Mouse (Mus musculus): ENCODE measurements around the gene Aym1. TPM values are rescaled to one million over a fixed set of nuclear protein-coding genes. Genes with fewer than 3 reads are reported as not detected.

Aym1 gene
- polyA plus RNA-seq, 1 experiment from 2014 or later: not detected

- no peak overlapping the region for H3K27ac ChIP-seq (ENCODE audit: low read depth, low read length)
- H3K4me2 ChIP-seq (ENCODE audit: low read length): no peak overlapping the region
- no peak overlapping the region for H3K4me3 ChIP-seq (ENCODE audit: low read depth, low read length)
- ATAC-seq: no peak
- DNase-seq (ENCODE audit: low spot score): no peak
- no peak overlapping the region for H3K9ac ChIP-seq (ENCODE audit: low read length)
- H3K27me3 ChIP-seq (replicated peaks; ENCODE audit: control insufficient read depth, insufficient read depth, low read length): peaks cover 12% of the 10 kb centered on the region
- no peaks in the 10 kb centered on the region for H3K9me3 ChIP-seq (replicated peaks; ENCODE audit: control insufficient read depth, low read length)
- H3K4me1 ChIP-seq (ENCODE audit: control insufficient read depth, insufficient read depth, low read length): peaks cover 21% of the 10 kb centered on the region
- no peaks in the 10 kb centered on the region for H3K36me3 ChIP-seq (ENCODE audit: control insufficient read depth, insufficient read depth, low read length)
- WGBS: 13% methylated on average over 13 of the region's 13 CpGs
These were observed 8.5 kb upstream of the Aym1 start for GRCm38 (mm10) chr5:113348597-113348996.

- no peak for DNase-seq (ENCODE audit: low spot score)
- WGBS: 4% methylated on average over 7 of the region's 7 CpGs
- Histone ChIP-seq H3K9ac (ENCODE audit: low read length) (no peak overlapping the region), H3K27ac (ENCODE audit: low read depth, low read length) (no peak overlapping the region), H3K4me3 (ENCODE audit: low read depth, low read length) (no peak overlapping the region), H3K4me2 (ENCODE audit: low read length) (no peak overlapping the region), H3K9me3 (replicated peaks; ENCODE audit: control insufficient read depth, low read length) (no peaks in the 10 kb centered on the region), H3K4me1 (ENCODE audit: control insufficient read depth, insufficient read depth, low read length) (peaks cover 21% of the 10 kb centered on the region), H3K36me3 (ENCODE audit: control insufficient read depth, insufficient read depth, low read length) (no peaks in the 10 kb centered on the region), H3K27me3 (replicated peaks; ENCODE audit: control insufficient read depth, insufficient read depth, low read length) (peaks cover 12% of the 10 kb centered on the region)
- no peak for ATAC-seq
These were observed 7.9 kb upstream of the Aym1 start for GRCm38 (mm10) chr5:113349226-113349625.

- H3K36me3 ChIP-seq (ENCODE audit: control insufficient read depth, insufficient read depth, low read length): no peaks in the 10 kb centered on the region
- DNase-seq (ENCODE audit: low spot score) (peak; percentile 81), ATAC-seq (peak; percentile 41)
- no peak overlapping the region for H3K4me2 ChIP-seq (ENCODE audit: low read length)
- no peak overlapping the region for H3K27ac ChIP-seq (ENCODE audit: low read depth, low read length)
- no peak overlapping the region for H3K4me3 ChIP-seq (ENCODE audit: low read depth, low read length)
- H3K4me1 ChIP-seq (ENCODE audit: control insufficient read depth, insufficient read depth, low read length): peaks cover 21% of the 10 kb centered on the region
- H3K9me3 ChIP-seq (replicated peaks; ENCODE audit: control insufficient read depth, low read length): no peaks in the 10 kb centered on the region
- WGBS: 8% methylated on average over 7 of the region's 7 CpGs
- H3K27me3 ChIP-seq (replicated peaks; ENCODE audit: control insufficient read depth, insufficient read depth, low read length): peaks cover 12% of the 10 kb centered on the region
- no peak overlapping the region for H3K9ac ChIP-seq (ENCODE audit: low read length)
These were observed 7.3 kb upstream of the Aym1 start for GRCm38 (mm10) chr5:113349810-113350209.

GRCm38 (mm10) chr5:113351768-113352167, 5.3 kb upstream of the Aym1 start:
- H3K27ac ChIP-seq (ENCODE audit: low read depth, low read length): no peak overlapping the region
- H3K4me2 ChIP-seq (ENCODE audit: low read length): no peak overlapping the region
- no peak overlapping the region for H3K9ac ChIP-seq (ENCODE audit: low read length)
- DNase-seq (ENCODE audit: low spot score) (peak; percentile 68), ATAC-seq (0 out of 2 replicates have a peak, but pooled peaks have one; percentile 36)
- peaks cover 21% of the 10 kb centered on the region for H3K4me1 ChIP-seq (ENCODE audit: control insufficient read depth, insufficient read depth, low read length)
- no peaks in the 10 kb centered on the region for H3K36me3 ChIP-seq (ENCODE audit: control insufficient read depth, insufficient read depth, low read length)
- 41% methylated on average over 3 of the region's 3 CpGs for WGBS
- no peaks in the 10 kb centered on the region for H3K9me3 ChIP-seq (replicated peaks; ENCODE audit: control insufficient read depth, low read length)
- no peak overlapping the region for H3K4me3 ChIP-seq (ENCODE audit: low read depth, low read length)
- peaks cover 4% of the 10 kb centered on the region for H3K27me3 ChIP-seq (replicated peaks; ENCODE audit: control insufficient read depth, insufficient read depth, low read length)

GRCm38 (mm10) chr5:113352636-113353035, 4.5 kb upstream of the Aym1 start:
- DNase-seq (ENCODE audit: low spot score): no peak
- no peak overlapping the region for H3K4me2 ChIP-seq (ENCODE audit: low read length)
- peaks cover 27% of the 10 kb centered on the region for H3K4me1 ChIP-seq (ENCODE audit: control insufficient read depth, insufficient read depth, low read length)
- H3K4me3 ChIP-seq (ENCODE audit: low read depth, low read length): no peak overlapping the region
- WGBS: 59% methylated on average over 6 of the region's 6 CpGs
- H3K27ac ChIP-seq (ENCODE audit: low read depth, low read length): no peak overlapping the region
- ATAC-seq: no peak
- H3K36me3 ChIP-seq (ENCODE audit: control insufficient read depth, insufficient read depth, low read length): no peaks in the 10 kb centered on the region
- H3K27me3 ChIP-seq (replicated peaks; ENCODE audit: control insufficient read depth, insufficient read depth, low read length): peaks cover 4% of the 10 kb centered on the region; the same call in 1 of the 2 replicates
- H3K9ac ChIP-seq (ENCODE audit: low read length): no peak overlapping the region
- H3K9me3 ChIP-seq (replicated peaks; ENCODE audit: control insufficient read depth, low read length): no peaks in the 10 kb centered on the region

GRCm38 (mm10) chr5:113354311-113354710, 2.8 kb upstream of the Aym1 start:
- no peak overlapping the region for H3K4me2 ChIP-seq (ENCODE audit: low read length)
- no peak overlapping the region for H3K4me3 ChIP-seq (ENCODE audit: low read depth, low read length)
- WGBS: 61% methylated on average over 16 of the region's 16 CpGs
- ATAC-seq (no peak), DNase-seq (ENCODE audit: low spot score) (no peak)
- H3K27ac ChIP-seq (ENCODE audit: low read depth, low read length): no peak overlapping the region
- H3K36me3 ChIP-seq (ENCODE audit: control insufficient read depth, insufficient read depth, low read length): no peaks in the 10 kb centered on the region
- peaks cover 21% of the 10 kb centered on the region for H3K4me1 ChIP-seq (ENCODE audit: control insufficient read depth, insufficient read depth, low read length)
- no peak overlapping the region for H3K9ac ChIP-seq (ENCODE audit: low read length)
- H3K27me3 ChIP-seq (replicated peaks; ENCODE audit: control insufficient read depth, insufficient read depth, low read length): no peaks in the 10 kb centered on the region
- no peaks in the 10 kb centered on the region for H3K9me3 ChIP-seq (replicated peaks; ENCODE audit: control insufficient read depth, low read length)

- DNase-seq (ENCODE audit: low spot score): peak; percentile 68
- no peak for ATAC-seq
- Histone ChIP-seq H3K4me2 (ENCODE audit: low read length) (no peak overlapping the region), H3K4me3 (ENCODE audit: low read depth, low read length) (no peak overlapping the region), H3K9ac (ENCODE audit: low read length) (no peak overlapping the region), H3K9me3 (replicated peaks; ENCODE audit: control insufficient read depth, low read length) (no peaks in the 10 kb centered on the region), H3K36me3 (ENCODE audit: control insufficient read depth, insufficient read depth, low read length) (no peaks in the 10 kb centered on the region), H3K27me3 (replicated peaks; ENCODE audit: control insufficient read depth, insufficient read depth, low read length) (no peaks in the 10 kb centered on the region), H3K27ac (ENCODE audit: low read depth, low read length) (peak overlapping the region; percentile 23; the same call in 1 of the 2 replicates), H3K4me1 (ENCODE audit: control insufficient read depth, insufficient read depth, low read length) (peaks cover 7% of the 10 kb centered on the region)
- 45% methylated on average over 3 of the region's 3 CpGs for WGBS
These were observed 562 bp downstream of the Aym1 start for GRCm38 (mm10) chr5:113357656-113358055.

GRCm38 (mm10) chr5:113358833-113359232, 1.7 kb downstream of the Aym1 start:
- Histone ChIP-seq H3K4me1 (ENCODE audit: control insufficient read depth, insufficient read depth, low read length) (peaks cover 7% of the 10 kb centered on the region), H3K36me3 (ENCODE audit: control insufficient read depth, insufficient read depth, low read length) (no peaks in the 10 kb centered on the region), H3K27me3 (replicated peaks; ENCODE audit: control insufficient read depth, insufficient read depth, low read length) (no peaks in the 10 kb centered on the region), H3K4me2 (ENCODE audit: low read length) (no peak overlapping the region), H3K4me3 (ENCODE audit: low read depth, low read length) (no peak overlapping the region), H3K9me3 (replicated peaks; ENCODE audit: control insufficient read depth, low read length) (no peaks in the 10 kb centered on the region), H3K27ac (ENCODE audit: low read depth, low read length) (no peak overlapping the region), H3K9ac (ENCODE audit: low read length) (no peak overlapping the region)
- no peak for ATAC-seq
- 8% methylated on average over 11 of the region's 11 CpGs for WGBS
- no peak for DNase-seq (ENCODE audit: low spot score)

- 73% methylated on average over 7 of the region's 7 CpGs for WGBS
- H3K4me1 ChIP-seq (ENCODE audit: control insufficient read depth, insufficient read depth, low read length): peaks cover 7% of the 10 kb centered on the region
- H3K4me3 ChIP-seq (ENCODE audit: low read depth, low read length): no peak overlapping the region
- DNase-seq (ENCODE audit: low spot score) (no peak), ATAC-seq (no peak)
- no peaks in the 10 kb centered on the region for H3K36me3 ChIP-seq (ENCODE audit: control insufficient read depth, insufficient read depth, low read length)
- no peaks in the 10 kb centered on the region for H3K9me3 ChIP-seq (replicated peaks; ENCODE audit: control insufficient read depth, low read length)
- no peaks in the 10 kb centered on the region for H3K27me3 ChIP-seq (replicated peaks; ENCODE audit: control insufficient read depth, insufficient read depth, low read length)
- no peak overlapping the region for H3K4me2 ChIP-seq (ENCODE audit: low read length)
- H3K27ac ChIP-seq (ENCODE audit: low read depth, low read length): no peak overlapping the region
- no peak overlapping the region for H3K9ac ChIP-seq (ENCODE audit: low read length)
These were observed 4.2 kb downstream of the Aym1 start for GRCm38 (mm10) chr5:113361283-113361682.

Data from forebrain, embryonic 14.5 days (tissue).